11 mouse cellular contexts compared by ENCODE assay signal in the genomic region with DNA sequence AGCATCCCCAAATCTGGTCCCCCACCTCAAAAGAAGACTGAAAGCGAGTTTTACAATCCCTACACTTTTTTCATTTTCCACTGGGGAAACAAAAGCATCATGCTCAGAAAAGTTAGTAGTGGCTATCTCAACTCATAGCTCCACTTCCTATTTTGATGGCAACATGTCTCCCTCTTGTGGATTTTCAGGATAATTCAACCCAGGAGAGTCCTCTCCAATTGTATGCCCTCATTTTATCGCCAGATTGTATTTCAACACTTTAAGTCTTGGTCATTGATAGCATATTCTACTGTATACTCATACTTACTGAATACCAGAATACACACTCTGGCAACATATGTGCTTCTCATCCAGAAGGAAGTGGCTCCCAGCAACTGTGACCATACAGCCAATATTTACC.
DNase-seq lines count a peak whose midpoint lies in the region; ATAC-seq lines count a peak whose summit lies in the region.
"Had no signal": no experiment of that assay in that cellular context is flagged by ENCODE, and none has a peak within 500 bp of the region (broad histone marks: within the 10 kb centered on the region; RNA-seq: fewer than 3 reads in every experiment).

No protein-coding gene starts in this region.

- H3K4me1 ChIP-seq in hindbrain, embryonic 16.5 days (ENCODE audit: control insufficient read depth, insufficient read depth, low read depth, low read length): no peaks in the 10 kb centered on the region
- H3K4me1 ChIP-seq: megakaryocyte, embryonic 14.5 days had no signal

- H3K4me3 ChIP-seq in hindbrain, embryonic 16.5 days (ENCODE audit: low read length): no peak overlapping the region
- H3K4me3 ChIP-seq: megakaryocyte, embryonic 14.5 days had no signal

- no peaks in the 10 kb centered on the region for H3K27me3 ChIP-seq in hindbrain, embryonic 16.5 days (replicated peaks; ENCODE audit: control insufficient read depth, insufficient read depth, low read length)
- H3K27me3 ChIP-seq: megakaryocyte, embryonic 14.5 days had no signal

- H3K27ac ChIP-seq in hindbrain, embryonic 16.5 days (ENCODE audit: low read depth, low read length): no peak overlapping the region

- WGBS in hindbrain, embryonic 16.5 days: 46% methylated on average over 2 of the region's 2 CpGs

- H3K4me2 ChIP-seq in hindbrain, embryonic 16.5 days (ENCODE audit: low read length): no peak overlapping the region

- H3K9ac ChIP-seq in hindbrain, embryonic 16.5 days (ENCODE audit: low read depth, low read length): no peak overlapping the region

- peak; percentile 61; the same call in 1 of the 2 replicates for ATAC-seq in hindbrain, embryonic 16.5 days

- no peaks in the 10 kb centered on the region for H3K9me3 ChIP-seq in hindbrain, embryonic 16.5 days (ENCODE audit: control insufficient read depth, low read length)
- H3K9me3 ChIP-seq: megakaryocyte, embryonic 14.5 days had no signal

- DNase-seq in cerebellum, postnatal 10 days: peak; percentile 13 to 45
- no peak for DNase-seq in cerebellum, adult 8-10 months
- DNase-seq in layer of hippocampus, adult 9-11 months: peak; percentile 4
- no peak for DNase-seq in layer of hippocampus, adult 11-12 months (ENCODE audit: low spot score)
- DNase-seq in MEL-GATA-1-ER (ENCODE audit: extremely low read depth, low read depth): peak; percentile 12
- DNase-seq in cerebellum, adult 18-20 months: no peak
- DNase-seq in gastrocnemius, postnatal 10 days: no peak
- DNase-seq: gastrocnemius, postnatal 36 days; kidney, postnatal 10 days had no signal

- H3K36me3 ChIP-seq in hindbrain, embryonic 16.5 days (ENCODE audit: control insufficient read depth, insufficient read depth, low read length): no peaks in the 10 kb centered on the region

Comparison
In these comparisons a context has a peak if more than half of its experiments do, and no peak if none do; other contexts are left out.
1. DNase-seq: peak in cerebellum, postnatal 10 days (2 of 2), layer of hippocampus, adult 9-11 months (single experiment) and MEL-GATA-1-ER (single experiment); none in cerebellum, adult 8-10 months (single experiment), layer of hippocampus, adult 11-12 months (single experiment), cerebellum, adult 18-20 months (0 of 2) and gastrocnemius, postnatal 10 days (single experiment).